Mouse (Mus musculus): ENCODE results near the gene Ybx3. TPM values are rescaled to one million over a fixed set of nuclear protein-coding genes. Genes with fewer than 3 reads are reported as not detected.
A peak's percentile ranks its signal among the peaks of the same experiment; 100 is the strongest.

Ybx3 gene
- total and polyA plus RNA-seq, 2 experiments from 2014 or later = 33.6 to 111 TPM

DNA sequence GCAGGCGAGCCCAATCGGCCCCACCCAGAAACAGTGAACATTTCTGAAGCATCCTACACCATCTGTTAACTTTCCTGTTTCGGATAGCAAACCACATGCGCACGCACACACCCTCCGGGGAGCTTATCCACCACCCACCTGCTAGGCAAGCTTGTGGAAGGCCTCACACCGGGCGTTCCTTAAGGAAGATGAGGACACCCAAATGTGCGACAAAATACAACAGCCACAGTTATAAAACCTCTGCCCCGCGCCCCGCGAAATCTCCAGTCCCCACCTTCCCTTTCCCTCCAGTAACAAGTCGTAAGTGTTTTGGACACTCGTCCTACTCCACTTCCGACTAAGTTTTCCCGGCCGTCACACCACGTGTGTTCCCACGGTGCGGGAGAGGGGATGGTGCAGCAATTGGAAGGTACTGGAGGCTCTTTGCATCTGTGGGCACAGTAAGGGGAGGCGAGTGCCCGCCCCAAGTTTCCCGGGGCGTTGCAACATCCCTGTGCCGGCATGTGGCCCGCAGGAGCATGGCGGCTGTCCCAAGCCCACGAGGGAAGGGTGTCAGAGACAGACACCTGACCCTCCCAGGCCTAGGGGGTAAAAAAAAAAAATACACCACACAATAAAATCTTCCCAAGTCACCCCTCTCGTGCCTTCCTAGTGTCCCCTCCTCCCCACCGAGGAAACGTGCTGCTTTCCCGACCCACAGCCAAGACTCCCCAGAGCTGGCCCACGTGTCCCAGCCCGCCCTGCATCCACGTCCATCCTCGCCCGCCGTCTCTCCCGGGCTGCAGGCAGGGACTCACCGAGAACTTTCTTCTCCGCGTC is 846 bp downstream of the Ybx3 start:
- peak overlapping the region; percentile 91 for H3K9ac ChIP-seq (replicated peaks; ENCODE audit: low read length, poor library complexity, severe bottlenecking)
- peak overlapping the region; percentile 59 for H3K4me2 ChIP-seq (ENCODE audit: low read depth, low read length, poor library complexity, severe bottlenecking)
- under 1% methylated on average over 43 of the region's 43 CpGs for WGBS
- no peak for TF ChIP-seq CTCF (IDR thresholded peaks at IDR 0.05)
- H3K4me1 ChIP-seq (ENCODE audit: insufficient read depth, low read length) = peaks cover 13% of the 10 kb centered on the region
- H3K9me3 ChIP-seq (ENCODE audit: low read length) = no peaks in the 10 kb centered on the region
- H3K27me3 ChIP-seq (ENCODE audit: insufficient read depth, low read length) = no peaks in the 10 kb centered on the region
- H3K36me3 ChIP-seq (ENCODE audit: insufficient read depth, low read length) = no peaks in the 10 kb centered on the region
- peak; percentile 36 for DNase-seq (ENCODE audit: low spot score)
- ATAC-seq (ENCODE audit: low FRiP score) = peak; percentile 78
- peak overlapping the region; percentile 79 for H3K27ac ChIP-seq (ENCODE audit: low read depth, low read length)
- H3K4me3 ChIP-seq (ENCODE audit: low read depth, low read length) = peak overlapping the region; percentile 90

DNA sequence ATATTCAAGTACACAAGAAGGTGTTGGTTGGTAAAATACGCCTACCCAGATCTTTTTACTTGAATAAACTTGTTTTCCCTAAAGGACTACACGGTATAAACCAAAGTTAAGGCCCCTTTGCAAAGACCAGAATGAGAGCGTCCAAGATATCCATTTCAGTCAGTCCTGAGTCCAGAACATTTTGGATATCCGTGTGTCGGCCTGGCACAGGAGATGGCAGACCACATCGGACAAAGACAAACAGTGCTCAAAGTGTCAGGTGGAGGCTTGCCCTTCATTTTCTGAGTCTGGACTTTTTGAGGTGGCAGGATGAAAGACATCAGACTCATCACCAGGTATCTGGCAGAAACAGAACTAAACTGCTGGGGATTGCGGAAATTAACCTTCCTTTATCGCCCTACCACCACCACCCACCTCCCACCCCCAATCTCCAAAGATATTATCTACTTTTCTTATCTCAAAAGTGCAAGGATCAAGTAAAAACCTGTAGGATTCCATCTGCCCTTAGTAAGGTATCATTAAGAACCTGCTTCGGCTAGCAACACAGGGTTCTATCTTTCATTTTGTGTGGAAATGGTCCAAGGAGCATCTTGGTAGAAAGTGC is 1.8 kb downstream of the Ybx3 start:
- peak overlapping the region; percentile 59 for H3K4me2 ChIP-seq (ENCODE audit: low read depth, low read length, poor library complexity, severe bottlenecking)
- H3K36me3 ChIP-seq (ENCODE audit: insufficient read depth, low read length) = no peaks in the 10 kb centered on the region
- H3K4me3 ChIP-seq (ENCODE audit: low read depth, low read length) = peak overlapping the region; percentile 90
- no peaks in the 10 kb centered on the region for H3K27me3 ChIP-seq (ENCODE audit: insufficient read depth, low read length)
- no peaks in the 10 kb centered on the region for H3K9me3 ChIP-seq (ENCODE audit: low read length)
- DNase-seq (ENCODE audit: low spot score) (no peak), ATAC-seq (ENCODE audit: low FRiP score) (no peak)
- H3K27ac ChIP-seq (ENCODE audit: low read depth, low read length) = no peak overlapping the region
- 47% methylated on average over 9 of the region's 9 CpGs for WGBS
- H3K9ac ChIP-seq (replicated peaks; ENCODE audit: low read length, poor library complexity, severe bottlenecking) = no peak overlapping the region
- H3K4me1 ChIP-seq (ENCODE audit: insufficient read depth, low read length) = peaks cover 16% of the 10 kb centered on the region
- TF ChIP-seq CTCF (IDR thresholded peaks at IDR 0.05) = no peak

DNA sequence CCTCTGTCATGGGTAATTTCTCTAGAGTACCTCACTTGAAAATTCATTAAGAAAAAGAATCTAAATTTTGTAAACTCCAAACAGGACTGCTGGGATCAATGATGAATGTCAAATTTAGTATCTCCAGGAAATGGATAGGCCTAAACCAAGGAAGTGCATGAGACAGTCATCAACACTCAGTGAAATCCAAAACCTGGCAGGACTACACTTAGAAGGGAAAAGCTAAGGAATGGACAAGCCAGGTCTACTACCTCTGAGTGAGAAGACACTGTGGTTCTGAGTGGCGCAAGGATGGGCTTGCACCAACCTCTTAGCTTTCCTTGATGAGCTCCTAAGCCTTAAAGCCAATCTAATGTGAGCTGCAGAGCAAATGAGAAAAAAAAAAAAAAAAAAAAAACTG is 2.8 kb downstream of the Ybx3 start:
- TF ChIP-seq CTCF (IDR thresholded peaks at IDR 0.05) = no peak
- Histone ChIP-seq H3K27me3 (ENCODE audit: insufficient read depth, low read length) (no peaks in the 10 kb centered on the region), H3K4me1 (ENCODE audit: insufficient read depth, low read length) (peaks cover 16% of the 10 kb centered on the region), H3K9me3 (ENCODE audit: low read length) (no peaks in the 10 kb centered on the region), H3K27ac (ENCODE audit: low read depth, low read length) (no peak overlapping the region), H3K4me2 (ENCODE audit: low read depth, low read length, poor library complexity, severe bottlenecking) (no peak overlapping the region), H3K4me3 (ENCODE audit: low read depth, low read length) (no peak overlapping the region), H3K36me3 (ENCODE audit: insufficient read depth, low read length) (no peaks in the 10 kb centered on the region), H3K9ac (replicated peaks; ENCODE audit: low read length, poor library complexity, severe bottlenecking) (no peak overlapping the region)
- 89% methylated on average over 1 of the region's 1 CpGs for WGBS
- DNase-seq (ENCODE audit: low spot score) (no peak), ATAC-seq (ENCODE audit: low FRiP score) (no peak)

DNA sequence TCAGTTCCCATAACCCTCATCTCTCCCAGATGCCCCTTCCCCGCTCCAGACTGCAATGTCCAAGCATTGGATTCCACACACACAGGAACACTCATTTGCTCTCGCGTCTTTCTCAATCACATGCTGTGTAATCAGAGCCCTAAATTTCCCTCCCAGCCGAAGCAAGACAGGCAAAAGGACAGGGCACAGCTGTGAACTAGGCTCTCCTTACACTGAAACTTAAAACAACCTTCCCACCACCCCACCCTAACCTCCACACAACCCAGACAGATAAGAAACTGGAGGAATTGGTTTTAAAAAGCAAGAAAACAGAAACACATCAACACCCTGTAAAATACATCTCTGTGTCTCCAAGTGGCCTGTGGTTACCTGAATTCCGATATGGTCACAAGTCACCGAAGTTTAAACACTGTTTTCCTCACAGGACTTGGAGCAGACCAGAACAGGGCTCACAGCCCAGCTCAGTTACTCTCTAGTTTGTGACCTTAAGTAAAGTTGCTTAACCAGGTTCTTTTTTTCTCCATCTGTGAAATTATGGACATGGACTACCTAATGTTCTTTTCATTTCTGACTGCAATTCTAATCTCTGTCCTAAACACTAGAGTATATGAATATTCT is 4.5 kb downstream of the Ybx3 start:
- H3K9ac ChIP-seq (replicated peaks; ENCODE audit: low read length, poor library complexity, severe bottlenecking) = no peak overlapping the region
- 63% methylated on average over 6 of the region's 6 CpGs for WGBS

DNA sequence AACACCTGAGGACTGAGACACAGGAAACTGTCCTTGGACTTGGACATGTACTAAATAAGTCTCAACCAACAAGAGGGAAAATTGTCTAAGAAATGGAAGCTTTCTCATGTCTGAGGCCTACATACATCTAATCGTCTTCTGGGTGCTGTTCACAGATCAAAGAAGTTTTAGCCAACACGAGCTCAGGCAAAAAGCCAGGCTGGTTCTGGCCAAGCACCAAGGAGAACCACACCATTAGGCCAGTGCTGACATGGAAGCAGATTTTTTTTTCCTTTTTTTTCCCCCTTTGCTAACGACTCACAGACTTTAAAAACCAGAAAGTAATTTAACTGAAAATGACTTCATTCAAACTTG is 5.3 kb downstream of the Ybx3 start:
- no peak for TF ChIP-seq CTCF (IDR thresholded peaks at IDR 0.05)
- DNase-seq (ENCODE audit: low spot score) (peak; percentile 11), ATAC-seq (ENCODE audit: low FRiP score) (no peak)
- H3K4me1 ChIP-seq (ENCODE audit: insufficient read depth, low read length) = peaks cover 16% of the 10 kb centered on the region
- H3K4me3 ChIP-seq (ENCODE audit: low read depth, low read length) = no peak overlapping the region
- H3K36me3 ChIP-seq (ENCODE audit: insufficient read depth, low read length) = peaks cover 15% of the 10 kb centered on the region; the same call in 1 of the 2 replicates
- 60% methylated on average over 3 of the region's 3 CpGs for WGBS
- H3K27ac ChIP-seq (ENCODE audit: low read depth, low read length) = 0 out of 2 replicates have a peak overlapping the region, but pooled peaks have one; percentile 43
- no peaks in the 10 kb centered on the region for H3K27me3 ChIP-seq (ENCODE audit: insufficient read depth, low read length)
- H3K9me3 ChIP-seq (ENCODE audit: low read length) = no peaks in the 10 kb centered on the region
- H3K9ac ChIP-seq (replicated peaks; ENCODE audit: low read length, poor library complexity, severe bottlenecking) = no peak overlapping the region
- H3K4me2 ChIP-seq (ENCODE audit: low read depth, low read length, poor library complexity, severe bottlenecking) = no peak overlapping the region

More for the DNA sequence above, 4.5 kb downstream of the Ybx3 start:
- H3K4me2 ChIP-seq (ENCODE audit: low read depth, low read length, poor library complexity, severe bottlenecking) = no peak overlapping the region
- H3K4me1 ChIP-seq (ENCODE audit: insufficient read depth, low read length) = peaks cover 16% of the 10 kb centered on the region
- no peaks in the 10 kb centered on the region for H3K9me3 ChIP-seq (ENCODE audit: low read length)
- ATAC-seq (ENCODE audit: low FRiP score) (no peak), DNase-seq (ENCODE audit: low spot score) (no peak)
- TF ChIP-seq CTCF (IDR thresholded peaks at IDR 0.05) = no peak
- H3K36me3 ChIP-seq (ENCODE audit: insufficient read depth, low read length) = peaks cover 12% of the 10 kb centered on the region; the same call in 1 of the 2 replicates
- H3K4me3 ChIP-seq (ENCODE audit: low read depth, low read length) = no peak overlapping the region
- H3K27me3 ChIP-seq (ENCODE audit: insufficient read depth, low read length) = no peaks in the 10 kb centered on the region
- no peak overlapping the region for H3K27ac ChIP-seq (ENCODE audit: low read depth, low read length)
